Mouse (Mus musculus): ENCODE measurements around the gene Nt5c.
"Not testable (repeated sequence)": the region's sequence is repeated elsewhere in the genome, so short reads cannot be mapped to it uniquely, and the experiment has no call there.

Gene Nt5c

GRCm38 (mm10) chr11:115510507-115510888 lies 18.8 kb upstream of the Nt5c start:
- DNase-seq (ENCODE audit: low spot score in 2 of 2) = peak in 1 of 2 experiments; percentile 37

- DNase-seq (ENCODE audit: low spot score in 2 of 2) = peak in 1 of 2 experiments; percentile 40
These were observed 18.3 kb upstream of the Nt5c start for GRCm38 (mm10) chr11:115509773-115510506.

GRCm38 (mm10) chr11:115508061-115508460 lies 16.4 kb upstream of the Nt5c start:
- peak in 1 of 2 experiments; percentile 23 for DNase-seq (ENCODE audit: low spot score in 2 of 2)

GRCm38 (mm10) chr11:115506586-115506985 lies 14.9 kb upstream of the Nt5c start:
- peak in 1 of 2 experiments; percentile 58 for DNase-seq (ENCODE audit: low spot score in 2 of 2)

GRCm38 (mm10) chr11:115502636-115503035 lies 11.0 kb upstream of the Nt5c start:
- no peak for DNase-seq (ENCODE audit: low spot score in 2 of 2)

- not testable (repeated sequence) for DNase-seq (ENCODE audit: low spot score in 2 of 2)
These were observed 4.9 kb upstream of the Nt5c start for GRCm38 (mm10) chr11:115496559-115496958.

- no peak for DNase-seq (ENCODE audit: low spot score in 2 of 2)
These were observed 725 bp upstream of the Nt5c start for GRCm38 (mm10) chr11:115492387-115492786.

- peak in 1 of 2 experiments; percentile 32 for DNase-seq (ENCODE audit: low spot score in 2 of 2)
These were observed 964 bp downstream of the Nt5c start for GRCm38 (mm10) chr11:115490441-115491355.

GRCm38 (mm10) chr11:115488551-115489104 lies 3.0 kb downstream of the Nt5c start:
- DNase-seq (ENCODE audit: low spot score in 2 of 2) = no peak

GRCm38 (mm10) chr11:115485155-115485554 lies 6.5 kb downstream of the Nt5c start:
- DNase-seq (ENCODE audit: low spot score in 2 of 2) = no peak

GRCm38 (mm10) chr11:115483726-115484125 lies 7.9 kb downstream of the Nt5c start:
- peak; percentile 84 to 88 for DNase-seq (ENCODE audit: low spot score in 2 of 2)

GRCm38 (mm10) chr11:115483278-115483677 lies 8.4 kb downstream of the Nt5c start:
- no peak for DNase-seq (ENCODE audit: low spot score in 2 of 2)

GRCm38 (mm10) chr11:115481553-115482259 lies 10.0 kb downstream of the Nt5c start:
- no peak for DNase-seq (ENCODE audit: low spot score in 2 of 2)

GRCm38 (mm10) chr11:115478296-115478938 lies 13.2 kb downstream of the Nt5c start:
- DNase-seq (ENCODE audit: low spot score in 2 of 2) = no peak

GRCm38 (mm10) chr11:115477388-115477787 lies 14.3 kb downstream of the Nt5c start:
- DNase-seq (ENCODE audit: low spot score in 2 of 2) = not testable (repeated sequence)

- not testable (repeated sequence) for DNase-seq (ENCODE audit: low spot score in 2 of 2)
These were observed 15.0 kb downstream of the Nt5c start for GRCm38 (mm10) chr11:115476630-115477029.

- DNase-seq (ENCODE audit: low spot score in 2 of 2) = no peak
These were observed 15.9 kb downstream of the Nt5c start for GRCm38 (mm10) chr11:115475758-115476237.

GRCm38 (mm10) chr11:115475025-115475757 lies 16.5 kb downstream of the Nt5c start, which contains the start of gene Armc7:
Gene Armc7, plus strand, starts transcription at chr11:115475667.
- DNase-seq (ENCODE audit: low spot score in 2 of 2) = peak; percentile 88 to 93

GRCm38 (mm10) chr11:115473626-115474275 lies 17.9 kb downstream of the Nt5c start:
- DNase-seq (ENCODE audit: low spot score in 2 of 2) = peak; percentile 95 to 96

GRCm38 (mm10) chr11:115472183-115472582 lies 19.5 kb downstream of the Nt5c start:
- DNase-seq (ENCODE audit: low spot score in 2 of 2) = no peak
